Mouse (Mus musculus): ENCODE data around the gene Gpr15. TPM values are rescaled to one million over a fixed set of nuclear protein-coding genes. Genes with fewer than 3 reads are reported as not detected.

The Gpr15 gene
- total RNA-seq, 2 experiments from 2014 or later, result not detected

- DNase-seq (ENCODE audit: low spot score in 2 of 2), result no peak
Measured at GRCm38 (mm10) chr16:58672396-58672795, 46.5 kb downstream of the Gpr15 start.

DNA sequence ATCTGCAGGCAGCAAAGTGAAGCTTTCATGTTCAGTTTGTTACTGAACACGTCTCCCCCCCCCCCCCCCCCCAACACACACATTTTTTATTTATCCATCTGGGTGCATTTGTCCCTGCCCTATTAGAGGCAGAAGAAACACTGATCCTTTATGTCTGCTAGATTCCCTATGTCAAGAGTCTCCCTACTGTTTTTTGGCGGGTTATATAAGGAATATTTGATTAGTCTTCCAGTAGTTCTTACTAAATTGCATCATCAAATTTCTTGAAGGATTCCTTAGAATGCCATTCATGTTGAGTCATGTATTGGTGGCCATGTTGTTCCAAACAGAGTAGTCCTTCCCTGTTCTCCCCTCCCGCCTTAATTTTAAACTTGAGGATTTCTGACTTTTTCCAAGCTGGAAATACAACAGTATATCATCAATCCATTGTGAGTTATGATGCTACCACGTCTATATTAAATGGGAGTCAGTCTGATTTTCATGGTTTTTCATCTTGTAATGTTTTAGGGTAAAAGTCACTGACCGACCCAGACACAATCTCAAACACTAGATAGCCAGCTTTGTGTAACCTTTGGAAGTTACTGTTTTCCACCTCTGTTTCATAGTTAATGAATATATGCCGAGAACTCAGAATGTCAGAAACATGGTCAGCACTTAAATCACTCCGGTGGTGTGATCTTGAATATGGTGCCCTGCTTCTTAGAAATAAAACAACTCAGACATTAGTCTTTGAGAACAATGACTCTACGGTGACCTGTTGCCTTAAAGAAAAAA is 47.5 kb downstream of the Gpr15 start:
- no peak for DNase-seq (ENCODE audit: low spot score in 2 of 2)

GRCm38 (mm10) chr16:58670643-58671042 is 48.2 kb downstream of the Gpr15 start:
- DNase-seq (ENCODE audit: low spot score in 2 of 2), result no peak

GRCm38 (mm10) chr16:58669917-58670630 is 48.8 kb downstream of the Gpr15 start, which contains the start of gene Cpox:
Gene Cpox, plus strand, starts transcription at chr16:58670292.
- DNase-seq (ENCODE audit: low spot score in 2 of 2), result peak; percentile 79 to 85

DNA sequence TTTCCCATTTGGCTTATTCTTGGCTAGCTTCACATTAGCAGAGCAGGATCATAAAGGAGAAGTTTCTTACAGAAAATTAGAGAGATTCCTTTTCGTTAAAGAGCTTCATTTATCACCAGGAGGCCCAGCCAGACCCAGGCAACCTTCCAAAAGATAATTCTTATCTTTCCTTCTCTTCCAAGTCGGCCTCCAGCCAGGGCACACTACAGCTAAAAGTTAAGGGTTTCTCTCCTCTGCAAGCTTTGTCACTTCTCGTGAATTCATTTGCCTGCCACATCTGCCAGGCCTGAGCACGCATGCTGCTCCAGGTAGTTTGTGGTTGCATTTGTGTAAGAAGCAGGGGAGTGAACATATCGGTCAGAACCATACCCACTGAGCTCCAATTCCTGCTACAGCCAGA is 49.6 kb downstream of the Gpr15 start:
- DNase-seq (ENCODE audit: low spot score in 2 of 2), result no peak

- no peak for DNase-seq (ENCODE audit: low spot score in 2 of 2)
Measured at GRCm38 (mm10) chr16:58668586-58668985, 50.3 kb downstream of the Gpr15 start.

Small RNAs within 50 kb of the gene (microRNA-seq; reads per million reads assigned to microRNA genes)
- gene Gm27564, result 0 reads per million in 2 experiments

Other genes starting within 250 kb of the Gpr15 start
- 10 to 100 TPM; 16.3 to 19.1 TPM for gene St3gal6, start 194.8 kb downstream of the Gpr15 start, total RNA-seq (2021)
- not detected for gene Gm813, start 102.1 kb downstream of the Gpr15 start, total RNA-seq (2021)
- not detected for gene E330017A01Rik, start 80.3 kb downstream of the Gpr15 start, total RNA-seq (2021)
- gene Cpox, start 48.8 kb downstream of the Gpr15 start, total RNA-seq (2021), result 10 to 100 TPM; 34.1 to 35.2 TPM
- 100 to 1,000 TPM in 1 of 2 experiments, 10 to 100 TPM in 1; 91.4 to 112 TPM for gene Cldnd1, start 8.8 kb upstream of the Gpr15 start, total RNA-seq (2021)
- gene Olfr172, start 44.1 kb upstream of the Gpr15 start, total RNA-seq (2021), result not detected
- not detected for gene Olfr173, start 81.2 kb upstream of the Gpr15 start, total RNA-seq (2021)
- gene Olfr175-ps1, start 107.7 kb upstream of the Gpr15 start, total RNA-seq (2021), result not detected
- not detected for gene Olfr177, start 155.7 kb upstream of the Gpr15 start, total RNA-seq (2021)
- not detected for gene Olfr178, start 173.0 kb upstream of the Gpr15 start, total RNA-seq (2021)
- gene Olfr181, start 209.7 kb upstream of the Gpr15 start, total RNA-seq (2021), result not detected
- gene Olfr180, start 210.3 kb upstream of the Gpr15 start, total RNA-seq (2021), result not detected